Mouse (Mus musculus): ENCODE measurements around the gene Bbs9. TPM values are rescaled to one million over a fixed set of nuclear protein-coding genes. Genes with fewer than 3 reads are reported as not detected.

The Bbs9 gene
- total RNA-seq, 2 experiments from 2014 or later, result 27.7 to 29.5 TPM

- no peak for TF ChIP-seq CTCF (IDR thresholded peaks at IDR 0.05)
- H3K4me3 ChIP-seq, result no peak overlapping the region
- intact Hi-C loops (cut with DNase I), result no loop called here
- H3K27ac ChIP-seq, result no peak overlapping the region
- no peak for DNase-seq (ENCODE audit: extremely low spot score in 1 of 2, low spot score in 2 of 2)
Measured at GRCm38 (mm10) chr9:22613271-22613824, 137.8 kb downstream of the Bbs9 start.

GRCm38 (mm10) chr9:22619245-22619644 lies 143.7 kb downstream of the Bbs9 start:
- no peak for DNase-seq (ENCODE audit: extremely low spot score in 1 of 2, low spot score in 2 of 2)
- Histone ChIP-seq H3K4me3 (no peak overlapping the region), H3K27ac (no peak overlapping the region)
- TF ChIP-seq CTCF (IDR thresholded peaks at IDR 0.05), result no peak
- intact Hi-C loops (cut with DNase I), result no loop called here

GRCm38 (mm10) chr9:22624966-22625365 lies 149.5 kb downstream of the Bbs9 start:
- peak; percentile 23 to 29 for DNase-seq (ENCODE audit: extremely low spot score in 1 of 2, low spot score in 2 of 2)
- peak; percentile 77 for TF ChIP-seq CTCF (IDR thresholded peaks at IDR 0.05)
- no peak overlapping the region for H3K4me3 ChIP-seq
- no peak overlapping the region for H3K27ac ChIP-seq
- intact Hi-C loops (cut with DNase I), result loop anchor here (5.0 kb wide), 1 partner anchor 592 kb away; no protein-coding TSS in a partner anchor

- Histone ChIP-seq H3K27ac (no peak overlapping the region), H3K4me3 (no peak overlapping the region)
- intact Hi-C loops (cut with DNase I), result loop anchor here (5.0 kb wide), 1 partner anchor 591 kb away; no protein-coding TSS in a partner anchor
- DNase-seq (ENCODE audit: extremely low spot score in 1 of 2, low spot score in 2 of 2), result no peak
- TF ChIP-seq CTCF (IDR thresholded peaks at IDR 0.05), result no peak
Measured at GRCm38 (mm10) chr9:22626014-22626413, 150.5 kb downstream of the Bbs9 start.

GRCm38 (mm10) chr9:22627912-22628311 lies 152.4 kb downstream of the Bbs9 start:
- no peak for TF ChIP-seq CTCF (IDR thresholded peaks at IDR 0.05)
- DNase-seq (ENCODE audit: extremely low spot score in 1 of 2, low spot score in 2 of 2), result no peak
- no peak overlapping the region for H3K4me3 ChIP-seq
- H3K27ac ChIP-seq, result no peak overlapping the region
- intact Hi-C loops (cut with DNase I), result loop anchor here (5.0 kb wide), 1 partner anchor 589 kb away; no protein-coding TSS in a partner anchor

GRCm38 (mm10) chr9:22632800-22633485 lies 157.4 kb downstream of the Bbs9 start:
- intact Hi-C loops (cut with DNase I), result no loop called here
- DNase-seq (ENCODE audit: extremely low spot score in 1 of 2, low spot score in 2 of 2), result no peak
- Histone ChIP-seq H3K4me3 (no peak overlapping the region), H3K27ac (no peak overlapping the region)
- no peak for TF ChIP-seq CTCF (IDR thresholded peaks at IDR 0.05)

- Histone ChIP-seq H3K27ac (no peak overlapping the region), H3K4me3 (no peak overlapping the region)
- intact Hi-C loops (cut with DNase I), result no loop called here
- DNase-seq (ENCODE audit: extremely low spot score in 1 of 2, low spot score in 2 of 2), result no peak
- TF ChIP-seq CTCF (IDR thresholded peaks at IDR 0.05), result no peak
Measured at GRCm38 (mm10) chr9:22638502-22638901, 163.0 kb downstream of the Bbs9 start.

- intact Hi-C loops (cut with DNase I), result no loop called here
- no peak for TF ChIP-seq CTCF (IDR thresholded peaks at IDR 0.05)
- DNase-seq (ENCODE audit: extremely low spot score in 1 of 2, low spot score in 2 of 2), result no peak
- no peak overlapping the region for H3K4me3 ChIP-seq
- H3K27ac ChIP-seq, result peak overlapping the region; percentile 26
Measured at GRCm38 (mm10) chr9:22640683-22641431, 165.3 kb downstream of the Bbs9 start.

- no peak overlapping the region for H3K4me3 ChIP-seq
- intact Hi-C loops (cut with DNase I), result no loop called here
- no peak overlapping the region for H3K27ac ChIP-seq
- no peak for DNase-seq (ENCODE audit: extremely low spot score in 1 of 2, low spot score in 2 of 2)
- TF ChIP-seq CTCF (IDR thresholded peaks at IDR 0.05), result no peak
Measured at GRCm38 (mm10) chr9:22645844-22646390, 170.4 kb downstream of the Bbs9 start.

GRCm38 (mm10) chr9:22646461-22646860 lies 170.9 kb downstream of the Bbs9 start:
- Histone ChIP-seq H3K27ac (no peak overlapping the region), H3K4me3 (no peak overlapping the region)
- no peak for DNase-seq (ENCODE audit: extremely low spot score in 1 of 2, low spot score in 2 of 2)
- intact Hi-C loops (cut with DNase I), result no loop called here
- no peak for TF ChIP-seq CTCF (IDR thresholded peaks at IDR 0.05)

GRCm38 (mm10) chr9:22648163-22648562 lies 172.6 kb downstream of the Bbs9 start:
- H3K4me3 ChIP-seq, result no peak overlapping the region
- H3K27ac ChIP-seq, result no peak overlapping the region
- no peak for DNase-seq (ENCODE audit: extremely low spot score in 1 of 2, low spot score in 2 of 2)
- TF ChIP-seq CTCF (IDR thresholded peaks at IDR 0.05), result no peak
- intact Hi-C loops (cut with DNase I), result no loop called here

GRCm38 (mm10) chr9:22649606-22650005 lies 174.1 kb downstream of the Bbs9 start:
- H3K4me3 ChIP-seq, result no peak overlapping the region
- H3K27ac ChIP-seq, result no peak overlapping the region
- DNase-seq (ENCODE audit: extremely low spot score in 1 of 2, low spot score in 2 of 2), result no peak
- no peak for TF ChIP-seq CTCF (IDR thresholded peaks at IDR 0.05)
- intact Hi-C loops (cut with DNase I), result no loop called here

Measured in left cerebral cortex, adult 2 months (tissue).